Mouse (Mus musculus) heart, adult 18-20 months (tissue): ENCODE measurements around the gene Papolb. TPM values are rescaled to one million over a fixed set of nuclear protein-coding genes. Genes with fewer than 3 reads are reported as not detected.

Source experiments
- DNase-seq, 2 experiments: peaks; one replicate each; pipeline ENCODE4 v3.0.0; 2021 to 2022; ENCODE audit warnings: mixed read lengths in 1 of 2
- total RNA-seq, 2 experiments: library from RNA; stranded (reverse); gene quantifications; 2 replicates each; pipeline ENCODE4 v1.2.3; 2021

Papolb gene
- total RNA-seq, 2 experiments from 2014 or later: 0.15 TPM; not detected in 1

- no peak for DNase-seq
These were observed 9.5 kb downstream of the Papolb start for GRCm38 (mm10) chr5:142520360-142520759.

GRCm38 (mm10) chr5:142518973-142519372 is 10.9 kb downstream of the Papolb start:
- DNase-seq: peak in 1 of 2 experiments; percentile 9

DNA sequence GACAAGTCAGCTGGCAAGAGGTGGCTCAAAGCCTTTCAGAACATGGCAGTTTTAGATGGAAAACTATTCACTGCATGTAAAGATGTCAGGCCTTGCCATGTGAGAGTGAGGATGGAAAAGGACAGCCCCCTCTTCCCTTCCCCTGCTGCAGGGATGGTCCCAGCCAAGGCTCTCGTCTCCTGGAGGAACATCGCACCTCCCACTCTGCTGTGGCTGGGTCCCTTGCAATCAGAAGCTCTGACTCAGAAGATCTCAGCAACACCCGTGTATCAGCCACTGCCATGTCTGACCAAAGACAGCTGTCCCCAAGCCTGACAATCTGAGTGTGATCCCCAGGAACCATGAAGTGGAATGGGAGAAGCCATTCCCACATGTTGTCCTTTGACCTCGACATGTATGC is 17.8 kb downstream of the Papolb start:
- DNase-seq: no peak

GRCm38 (mm10) chr5:142510061-142510414 is 19.8 kb downstream of the Papolb start:
- DNase-seq: no peak

DNA sequence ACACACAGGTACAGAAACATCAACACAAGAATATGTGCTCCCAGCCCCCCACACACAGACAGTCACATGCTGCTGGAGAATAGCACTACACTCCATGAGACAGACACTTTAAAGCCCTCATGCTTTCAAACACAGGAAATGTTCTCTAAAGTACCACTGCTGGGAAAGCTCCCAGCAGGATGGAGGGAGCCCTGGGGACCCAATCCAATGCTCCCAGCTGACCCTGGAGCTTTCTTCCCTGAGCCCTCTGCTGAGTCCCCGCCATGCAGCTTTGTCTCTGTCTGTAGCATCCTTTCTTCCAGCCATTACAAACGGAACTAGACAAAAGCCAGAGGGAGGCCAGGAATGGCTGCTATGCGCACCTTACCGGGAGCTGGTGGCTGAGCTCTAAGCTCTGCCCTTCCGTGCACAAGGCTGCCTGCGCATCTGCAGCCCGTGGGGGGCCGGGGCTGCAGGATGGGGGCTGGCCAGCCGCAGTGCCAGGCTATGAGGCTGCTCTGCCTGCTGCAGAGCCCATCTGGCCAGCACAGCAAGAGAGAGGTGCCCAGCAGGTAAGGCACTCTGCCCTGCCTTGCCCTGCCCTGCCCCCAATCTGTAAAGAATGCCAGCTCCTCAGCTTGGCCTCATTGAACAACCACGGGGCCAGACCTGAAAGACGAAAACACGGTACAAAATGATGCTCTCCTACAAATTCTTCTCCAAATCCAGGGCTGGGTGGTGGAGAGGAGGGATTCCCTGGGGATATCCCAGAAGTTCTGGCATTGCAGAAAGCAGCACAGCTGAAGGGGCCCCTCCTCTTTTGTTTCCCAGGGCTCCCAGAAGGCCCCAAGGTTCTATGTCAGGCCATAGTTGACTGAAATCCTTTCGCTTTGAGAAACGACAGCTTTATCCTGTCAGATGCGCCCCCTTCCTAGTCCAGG is 20.5 kb downstream of the Papolb start:
- DNase-seq: peak; percentile 19 to 42

- DNase-seq: peak in 1 of 2 experiments; percentile 30
These were observed 24.0 kb downstream of the Papolb start for GRCm38 (mm10) chr5:142505695-142506423.

DNA sequence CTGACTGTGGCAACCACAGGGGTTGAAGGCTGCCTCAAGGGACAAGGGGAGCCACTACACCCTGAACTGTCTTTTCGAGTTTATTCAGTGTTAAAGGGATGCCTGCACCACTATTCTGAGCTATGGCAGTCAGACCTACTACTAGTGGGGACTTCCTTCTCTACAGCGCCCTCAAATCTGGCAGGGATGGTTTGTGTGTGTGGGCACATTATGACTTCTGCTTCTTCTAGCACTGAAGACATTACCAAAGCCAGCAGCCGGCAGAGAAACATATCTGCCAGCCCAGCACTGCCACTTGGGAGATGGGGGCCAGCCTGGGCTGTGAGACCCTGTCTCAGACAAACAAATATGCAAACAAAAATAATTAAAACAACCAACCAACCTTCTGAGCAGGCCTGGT is 25.7 kb downstream of the Papolb start:
- DNase-seq: no peak

DNA sequence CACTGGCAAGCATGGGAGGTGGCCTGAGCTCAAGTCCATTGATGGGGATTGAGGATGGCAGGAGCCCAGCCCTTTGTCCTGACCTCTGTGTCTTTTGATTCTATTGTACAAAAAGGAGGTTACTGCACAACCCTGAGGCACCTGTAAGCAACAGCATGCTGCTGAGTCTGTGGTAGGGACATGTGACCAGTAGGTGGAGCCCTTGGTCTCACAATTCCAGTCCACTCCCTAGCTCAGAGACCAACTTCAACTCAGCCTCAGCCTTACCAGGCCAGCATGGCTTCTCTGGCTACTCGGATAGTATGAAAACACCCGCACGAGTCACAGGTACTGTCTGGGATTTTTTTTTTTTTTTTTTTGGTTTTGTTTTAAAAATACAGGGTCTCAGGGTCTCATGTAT is 27.5 kb downstream of the Papolb start:
- peak; percentile 84 to 86 for DNase-seq

- DNase-seq: no peak
These were observed 29.0 kb downstream of the Papolb start for GRCm38 (mm10) chr5:142500918-142501317.

GRCm38 (mm10) chr5:142498964-142499363 is 30.9 kb downstream of the Papolb start:
- peak in 1 of 2 experiments; percentile 37 for DNase-seq

DNA sequence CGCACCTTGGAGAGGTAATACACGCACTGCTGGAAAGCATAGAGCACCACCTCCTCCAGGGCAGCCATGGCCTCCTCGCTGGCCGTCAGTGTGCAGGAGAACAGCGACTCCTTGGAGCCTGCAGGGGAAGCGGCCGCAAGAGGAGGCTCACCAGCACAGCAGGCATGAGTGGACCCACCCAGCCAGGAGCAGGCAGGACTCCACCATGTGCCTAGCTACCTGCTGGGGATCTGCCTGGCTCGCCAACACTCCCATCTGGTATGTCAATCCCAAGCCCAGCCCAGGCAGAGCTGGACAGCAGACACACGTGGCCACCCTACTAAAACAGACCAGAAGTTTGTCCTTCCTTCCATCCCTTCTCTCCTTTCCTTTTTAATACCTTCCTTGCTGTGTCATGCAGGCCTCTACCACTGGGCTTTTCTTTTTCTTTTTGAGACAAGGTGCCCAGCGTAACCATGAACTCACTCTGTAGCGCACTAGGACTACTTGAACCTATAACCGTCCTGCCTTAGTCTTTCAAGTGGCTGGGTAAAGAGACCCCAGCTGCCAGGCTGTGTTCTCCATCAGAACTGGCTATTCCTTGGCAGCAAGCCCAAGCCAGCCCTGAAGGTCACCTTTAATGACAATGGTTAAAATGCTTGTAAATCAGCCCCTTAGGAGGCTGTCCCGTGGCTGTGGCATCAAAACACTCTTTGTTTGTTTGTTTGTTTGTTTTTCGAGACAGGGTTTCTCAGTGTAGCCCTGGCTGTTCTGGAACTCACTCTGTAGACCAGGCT is 34.4 kb downstream of the Papolb start:
- DNase-seq: no peak

DNA sequence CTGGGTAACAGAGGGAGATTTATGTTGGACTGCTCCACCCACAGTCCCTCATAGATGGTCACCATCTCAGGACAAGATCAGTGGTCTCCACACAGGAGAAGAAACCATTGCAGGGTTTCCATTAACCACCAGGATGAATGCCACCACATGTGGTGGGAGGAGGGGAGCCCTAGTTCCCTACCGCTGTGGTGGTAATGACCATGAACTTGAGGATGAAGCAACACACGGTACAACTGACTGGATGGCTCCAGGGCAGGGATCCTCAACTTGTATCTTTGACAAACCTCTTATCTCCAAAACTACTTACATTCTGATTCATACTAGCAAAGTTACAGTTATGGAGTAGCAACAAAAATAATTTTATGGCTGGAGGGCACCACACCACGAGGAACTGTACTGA is 36.6 kb downstream of the Papolb start:
- DNase-seq: no peak

DNA sequence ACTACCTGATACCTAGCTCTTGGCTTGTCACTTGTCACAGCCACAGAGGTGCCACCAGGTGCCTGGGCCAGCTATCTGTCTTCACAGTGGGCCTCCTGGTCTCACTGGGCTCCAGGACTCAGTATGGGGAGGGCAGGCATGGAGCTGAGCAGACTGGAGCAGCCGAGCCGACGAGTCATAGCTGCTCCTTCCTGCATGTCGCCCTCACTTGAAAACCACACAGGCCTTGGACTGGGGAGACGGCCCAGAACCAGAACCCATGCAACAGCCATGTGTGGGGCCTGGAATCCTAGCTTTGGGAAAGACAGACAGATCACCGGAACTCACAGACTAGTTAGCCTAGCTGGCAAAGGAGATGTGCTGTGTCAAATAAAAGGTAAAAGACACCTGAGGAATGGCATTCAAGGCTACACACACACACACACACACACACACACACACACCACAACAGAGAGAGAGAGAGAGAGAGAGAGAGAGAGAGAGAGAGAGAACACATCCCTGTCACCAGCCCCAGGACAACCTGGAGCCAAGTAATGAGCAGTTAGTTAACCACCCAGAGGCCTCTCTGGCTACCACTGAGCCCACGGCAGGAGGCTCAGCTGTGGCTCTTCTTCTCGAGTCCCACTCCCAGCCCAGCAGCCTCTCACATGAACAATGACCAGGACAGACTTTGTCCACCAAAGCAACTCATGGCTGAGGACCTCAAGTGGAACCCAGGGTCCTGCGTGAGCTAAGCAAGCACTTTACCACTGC is 39.7 kb downstream of the Papolb start:
- no peak for DNase-seq

DNA sequence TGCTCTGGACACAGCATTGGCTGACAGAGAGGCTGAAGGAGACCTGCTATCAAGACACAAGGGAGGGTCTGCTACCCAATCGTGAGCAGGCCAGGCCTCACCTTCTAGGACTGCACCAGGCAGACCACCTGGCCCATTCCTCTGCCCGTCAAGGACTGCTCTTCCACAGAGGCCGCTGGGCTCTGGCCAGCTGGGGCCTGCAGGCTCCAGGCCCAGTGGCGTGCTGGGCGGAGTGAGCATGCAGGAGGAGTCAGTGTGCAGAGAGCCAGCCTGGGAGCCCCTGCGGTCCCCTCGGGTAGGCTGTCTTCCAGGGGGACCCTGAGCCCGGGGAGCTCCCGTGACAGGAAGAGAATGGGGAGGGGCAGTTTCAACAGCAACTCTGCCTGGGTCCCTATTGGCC is 43.2 kb downstream of the Papolb start:
- DNase-seq: no peak

DNA sequence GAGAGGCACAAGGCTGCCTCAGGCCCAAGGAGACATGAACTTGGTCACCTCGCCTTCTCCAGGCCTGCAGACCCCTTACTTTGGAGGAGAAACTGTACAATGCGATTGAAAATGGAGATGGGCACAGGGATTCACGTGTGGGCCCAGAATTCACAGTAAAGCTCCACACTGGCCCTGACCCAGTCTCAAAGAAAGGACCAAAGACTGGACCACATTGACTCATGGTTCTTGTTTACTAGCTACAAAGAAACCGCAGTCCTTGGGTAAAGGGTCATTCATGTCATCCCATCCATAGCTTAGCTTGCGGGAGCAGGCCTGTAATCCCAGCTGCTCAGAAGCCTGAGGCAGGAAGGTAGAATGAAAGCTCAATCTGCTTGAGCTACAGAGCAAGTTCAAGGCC is 46.3 kb downstream of the Papolb start:
- DNase-seq: no peak

DNA sequence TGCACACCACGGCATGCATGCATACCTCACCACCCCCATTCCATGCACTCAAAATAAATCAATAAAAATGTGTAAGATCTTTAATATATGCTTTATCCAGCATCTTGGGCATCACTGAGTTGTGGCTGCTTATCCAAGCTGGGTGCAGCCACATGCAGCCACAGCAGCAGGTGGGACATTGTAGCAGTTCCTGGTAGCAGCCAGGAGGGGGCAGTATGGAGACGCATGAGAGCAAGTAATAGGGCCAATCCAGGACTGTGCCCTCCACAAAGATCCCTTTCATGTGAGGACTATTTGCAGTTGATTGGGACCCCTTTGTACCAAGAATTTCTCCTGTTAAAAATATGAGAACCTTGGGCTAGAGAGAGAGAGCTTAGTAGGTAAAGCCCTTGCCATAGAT is 47.4 kb downstream of the Papolb start:
- DNase-seq: no peak

GRCm38 (mm10) chr5:142478829-142479435 is 50.9 kb downstream of the Papolb start:
- DNase-seq: peak; percentile 76 to 91

GRCm38 (mm10) chr5:142477866-142478615 is 51.8 kb downstream of the Papolb start:
- DNase-seq: no peak

DNA sequence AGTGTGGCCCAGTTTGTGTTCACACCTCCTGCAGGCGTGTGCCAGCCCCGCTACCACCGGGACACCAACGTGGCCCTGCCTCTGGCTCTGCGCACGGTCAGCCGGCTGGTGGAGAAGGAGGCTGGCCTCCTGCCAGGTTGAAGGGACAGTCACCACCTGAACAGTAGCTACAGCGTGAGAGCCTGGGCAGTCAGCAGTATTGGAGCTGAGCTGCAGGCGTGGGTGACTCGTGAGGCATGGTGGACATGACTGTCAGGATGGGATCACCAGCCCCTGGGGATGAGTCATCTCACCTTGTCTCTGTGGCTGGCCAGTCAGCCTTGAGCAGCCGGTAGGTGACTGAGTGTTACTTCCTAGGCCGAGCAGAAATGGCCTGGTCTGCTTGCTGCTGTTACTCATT is 52.5 kb downstream of the Papolb start:
- DNase-seq: no peak
